Mouse (Mus musculus): ENCODE measurements around the gene Hrk. TPM values are rescaled to one million over a fixed set of nuclear protein-coding genes. Genes with fewer than 3 reads are reported as not detected.

The Hrk gene
- polyA plus RNA-seq (2017; shearing (Covaris generic)), result not detected

DNA sequence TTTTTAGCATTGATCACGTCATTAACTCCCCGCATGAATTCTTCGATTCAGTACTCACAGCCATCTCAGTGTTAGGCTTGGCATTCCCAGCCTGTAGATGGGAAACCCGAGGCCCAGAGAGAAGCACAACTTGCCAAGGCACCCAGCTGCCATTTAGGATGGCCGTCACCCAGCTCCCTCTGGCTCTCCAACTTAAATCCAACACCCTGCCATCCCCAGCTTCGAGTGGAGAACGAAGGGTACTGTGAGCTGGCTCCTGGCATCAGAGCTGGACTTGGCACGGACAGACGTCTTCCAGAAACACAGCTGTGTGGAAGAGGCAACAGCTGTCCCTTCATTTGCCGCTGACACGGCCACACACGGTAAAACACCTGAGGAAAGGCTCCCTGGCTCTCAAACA, at the start of gene Hrk:
Gene Hrk, plus strand, starts transcription at position 68 of the 400 bp plus-strand sequence.

DNA sequence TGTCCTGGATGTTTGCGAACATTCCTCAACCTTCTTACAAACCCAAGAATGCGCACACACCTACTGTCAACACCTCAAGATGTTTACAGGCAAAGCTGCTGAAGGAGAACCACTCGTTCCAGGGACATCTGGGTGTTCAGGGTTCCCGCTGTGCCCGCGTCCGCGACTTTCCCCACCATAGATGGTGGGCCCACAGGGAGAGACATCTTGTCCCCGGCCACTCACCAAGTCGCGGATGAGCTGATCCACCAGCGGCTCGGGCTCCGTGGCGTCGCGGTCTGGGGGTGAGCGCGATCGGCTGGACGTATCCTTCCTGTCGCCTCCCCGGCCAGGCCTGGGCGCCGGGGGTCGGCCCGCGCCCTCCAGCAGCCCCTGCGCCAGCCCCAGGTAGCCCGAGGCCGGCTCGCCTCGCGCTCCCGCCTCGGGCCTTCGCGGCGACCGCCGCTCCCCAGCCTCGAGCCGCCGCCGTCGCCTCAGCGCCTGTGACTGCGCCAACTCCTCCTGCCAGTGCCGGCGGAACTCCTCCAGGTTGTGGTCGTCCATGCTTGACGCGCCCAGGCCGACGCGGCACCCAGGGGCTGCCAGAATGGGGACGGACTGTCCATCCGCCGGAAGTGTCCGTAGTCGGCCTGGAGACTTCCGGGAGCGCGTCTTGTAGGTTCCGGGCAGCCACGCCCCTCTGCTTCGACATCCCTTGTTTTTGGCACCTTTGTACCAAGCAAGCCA, 9.4 kb upstream of the Hrk start, which contains the start of gene Fbxw8:
Gene Fbxw8, minus strand, starts transcription at position 626 of the 726 bp plus-strand sequence.

Other genes starting within 250 kb of the Hrk start
- 18.6 TPM for gene Fbxo21, start 187.9 kb upstream of the Hrk start, polyA plus RNA-seq (2017; shearing (Covaris generic))
- gene Tesc, start 136.9 kb upstream of the Hrk start, polyA plus RNA-seq (2017; shearing (Covaris generic)), result 26.6 TPM
- 3.7 TPM for gene Fbxw8, start 9.2 kb upstream of the Hrk start, polyA plus RNA-seq (2017; shearing (Covaris generic))
- not detected for gene Rnft2, start 80.5 kb downstream of the Hrk start, polyA plus RNA-seq (2017; shearing (Covaris generic))
- 7.3 TPM for gene 2410131K14Rik, start 80.6 kb downstream of the Hrk start, polyA plus RNA-seq (2017; shearing (Covaris generic))

Data from inflammation-experienced regulatory T-cells, adult 16 weeks (primary cell).